Mouse (Mus musculus) testis, postnatal 10 days (tissue): ENCODE measurements around the gene Tenm4.

Experiments
- DNase-seq: peaks from one replicate; pipeline ENCODE4 v3.0.0; 2021; ENCODE audit warnings: low spot score

Tenm4 gene

GRCm38 (mm10) chr7:96476987-96477613 lies 306.1 kb downstream of the Tenm4 start:
- no peak for DNase-seq

GRCm38 (mm10) chr7:96479139-96479538 lies 308.1 kb downstream of the Tenm4 start:
- DNase-seq: no peak

GRCm38 (mm10) chr7:96480351-96480983 lies 309.4 kb downstream of the Tenm4 start:
- DNase-seq: no peak

GRCm38 (mm10) chr7:96482953-96483352 lies 311.9 kb downstream of the Tenm4 start:
- no peak for DNase-seq

- DNase-seq: no peak
Measured at GRCm38 (mm10) chr7:96484006-96484581, 313.0 kb downstream of the Tenm4 start.

GRCm38 (mm10) chr7:96489348-96490076 lies 318.5 kb downstream of the Tenm4 start:
- DNase-seq: no peak

GRCm38 (mm10) chr7:96491896-96492295 lies 320.9 kb downstream of the Tenm4 start:
- no peak for DNase-seq

- DNase-seq: no peak
Measured at GRCm38 (mm10) chr7:96492696-96493095, 321.6 kb downstream of the Tenm4 start.

GRCm38 (mm10) chr7:96494057-96494456 lies 323.0 kb downstream of the Tenm4 start:
- DNase-seq: no peak

- no peak for DNase-seq
Measured at GRCm38 (mm10) chr7:96500108-96500507, 329.1 kb downstream of the Tenm4 start.

- DNase-seq: no peak
Measured at GRCm38 (mm10) chr7:96500797-96501196, 329.8 kb downstream of the Tenm4 start.

GRCm38 (mm10) chr7:96502321-96502973 lies 331.4 kb downstream of the Tenm4 start:
- no peak for DNase-seq

- DNase-seq: no peak
Measured at GRCm38 (mm10) chr7:96505538-96505937, 334.5 kb downstream of the Tenm4 start.

GRCm38 (mm10) chr7:96507046-96507445 lies 336.0 kb downstream of the Tenm4 start:
- DNase-seq: no peak

GRCm38 (mm10) chr7:96510396-96510795 lies 339.4 kb downstream of the Tenm4 start:
- no peak for DNase-seq

- no peak for DNase-seq
Measured at GRCm38 (mm10) chr7:96511018-96511609, 340.1 kb downstream of the Tenm4 start.

GRCm38 (mm10) chr7:96511953-96512511 lies 341.0 kb downstream of the Tenm4 start:
- no peak for DNase-seq

- no peak for DNase-seq
Measured at GRCm38 (mm10) chr7:96519216-96519615, 348.2 kb downstream of the Tenm4 start.

GRCm38 (mm10) chr7:96521956-96522355 lies 350.9 kb downstream of the Tenm4 start:
- DNase-seq: no peak

GRCm38 (mm10) chr7:96523673-96524072 lies 352.6 kb downstream of the Tenm4 start:
- no peak for DNase-seq

- DNase-seq: no peak
Measured at GRCm38 (mm10) chr7:96524486-96525205, 353.6 kb downstream of the Tenm4 start.
